Mouse (Mus musculus): ENCODE measurements around the gene Hist1h4f. TPM values are rescaled to one million over a fixed set of nuclear protein-coding genes. Genes with fewer than 3 reads are reported as not detected.
A peak's percentile ranks its signal among the peaks of the same experiment; 100 is the strongest.

Gene Hist1h4f
- total RNA-seq, 4 experiments from 2014 or later, result 18.8 to 31.0 (median 26.5) TPM

DNA sequence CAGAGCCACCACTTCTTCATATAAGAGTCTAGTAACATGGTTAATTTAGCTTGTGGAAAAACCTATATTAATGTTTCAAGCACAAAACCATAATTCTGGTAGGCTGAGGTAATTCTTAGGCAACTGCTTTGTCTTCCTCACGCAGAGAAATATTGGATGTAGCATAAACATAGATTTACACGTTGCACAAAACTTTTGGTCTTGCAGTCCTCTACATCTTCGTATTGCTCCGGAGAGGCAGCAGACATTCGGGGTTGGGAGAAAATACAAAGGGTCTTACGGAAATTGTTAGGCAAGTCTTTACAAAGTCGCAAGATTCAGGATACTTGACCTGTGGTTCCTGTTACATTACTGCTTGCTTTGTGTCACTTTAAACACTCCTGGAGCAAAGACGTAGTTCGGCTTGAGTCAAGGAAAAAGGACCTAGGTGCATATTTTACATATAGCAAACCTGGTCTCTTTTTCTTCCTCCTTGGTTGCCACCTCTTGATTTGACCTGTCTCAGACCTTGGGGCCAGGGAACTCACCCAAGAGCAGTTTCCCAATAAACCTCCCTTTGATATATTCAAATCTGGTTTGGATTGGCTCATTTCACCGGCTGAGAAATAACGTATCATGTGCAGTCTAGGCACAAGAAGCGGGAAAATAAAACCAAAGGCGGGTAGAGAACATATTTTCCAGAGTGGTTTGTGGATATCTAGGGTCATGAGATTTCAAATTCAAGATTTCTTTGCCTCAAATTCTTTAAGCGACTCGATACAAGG lies 16.9 kb downstream of the Hist1h4f start:
- no peak for DNase-seq (ENCODE audit: low spot score)

GRCm38 (mm10) chr13:23533560-23534367 lies 17.7 kb downstream of the Hist1h4f start, which contains the start of gene Hist1h2af:
TSS of gene Hist1h2af (plus strand) at chr13:23533906.
- DNase-seq (ENCODE audit: low spot score), result peak; percentile 68

DNA sequence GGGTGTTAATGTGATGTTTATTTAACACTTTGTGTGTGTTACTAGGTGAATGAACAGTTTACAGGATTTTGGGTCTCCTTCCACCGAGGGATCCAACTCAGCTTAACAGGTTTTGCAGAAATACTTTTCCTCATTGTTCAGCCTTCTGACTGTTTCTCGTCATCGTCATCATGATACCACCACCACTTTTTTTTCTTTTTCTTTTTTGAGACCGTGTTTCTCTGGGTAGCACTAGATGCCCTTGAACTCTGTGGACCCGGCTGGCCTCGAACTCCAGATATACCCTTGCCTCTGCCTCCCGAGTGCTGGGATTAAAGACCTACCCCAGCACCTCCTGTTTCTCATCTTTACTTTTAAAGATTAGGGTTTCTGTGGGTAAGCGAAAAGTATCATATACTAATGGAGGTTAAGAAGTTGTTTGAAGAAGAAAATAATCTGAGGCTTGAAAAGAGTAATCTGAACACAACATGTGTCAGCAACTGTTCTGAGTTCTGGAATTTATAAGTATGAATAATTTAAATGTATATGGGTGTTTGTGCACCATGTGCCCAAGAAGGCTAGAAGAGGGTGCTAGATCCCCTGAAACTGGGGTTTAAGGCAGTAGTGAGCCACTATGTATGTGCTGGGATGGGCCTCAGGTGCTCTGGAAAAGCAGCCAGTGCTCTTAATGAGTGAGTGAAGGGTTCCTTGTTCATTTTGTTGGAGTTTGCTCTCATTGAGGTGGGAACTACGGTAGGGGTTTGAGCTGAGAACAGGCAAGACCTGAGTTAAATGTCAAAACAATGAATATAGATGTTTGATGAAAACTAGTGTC lies 19.0 kb downstream of the Hist1h4f start:
- DNase-seq (ENCODE audit: low spot score), result no peak

DNA sequence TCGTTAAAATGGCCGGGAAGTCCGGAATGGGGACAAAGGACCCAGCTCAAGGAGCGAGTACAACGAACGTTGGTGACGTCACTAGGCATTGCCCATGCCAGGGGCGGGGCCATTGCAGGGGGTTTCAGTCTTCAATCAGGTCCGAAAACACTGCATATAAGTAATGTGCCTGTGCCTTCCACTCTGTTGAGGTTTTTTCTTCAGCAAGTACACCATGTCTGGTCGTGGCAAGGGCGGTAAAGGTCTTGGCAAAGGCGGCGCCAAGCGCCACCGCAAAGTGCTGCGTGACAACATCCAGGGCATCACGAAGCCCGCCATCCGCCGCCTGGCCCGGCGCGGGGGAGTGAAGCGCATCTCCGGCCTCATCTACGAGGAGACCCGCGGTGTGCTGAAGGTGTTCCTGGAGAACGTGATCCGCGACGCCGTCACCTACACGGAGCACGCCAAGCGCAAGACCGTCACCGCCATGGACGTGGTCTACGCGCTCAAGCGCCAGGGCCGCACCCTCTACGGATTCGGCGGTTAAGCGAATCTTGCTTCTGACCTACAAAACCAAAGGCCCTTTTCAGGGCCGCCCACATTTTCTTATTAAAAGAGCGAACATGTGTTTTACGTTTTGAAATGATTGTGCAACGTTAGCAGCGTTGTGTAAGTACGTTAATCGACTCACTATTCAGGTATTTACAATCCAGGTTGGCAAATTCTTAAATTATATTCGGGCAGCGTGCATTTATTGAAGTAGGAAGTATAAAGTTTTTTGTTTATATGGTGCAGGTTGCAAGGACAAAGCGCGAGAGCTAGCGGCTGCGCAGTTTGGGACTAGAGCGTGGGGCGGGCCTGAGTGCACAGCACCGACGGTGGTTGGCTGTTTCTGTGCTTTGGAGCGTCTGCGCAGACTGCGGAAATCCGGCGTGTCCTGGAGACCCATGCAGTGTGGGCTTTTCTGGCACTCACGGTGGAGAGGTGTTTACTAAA lies 20.3 kb downstream of the Hist1h4f start, which contains the start of gene Hist1h4h:
TSS of gene Hist1h4h (plus strand) at position 150 of the 975 bp plus-strand sequence.
- peak; percentile 99 for DNase-seq (ENCODE audit: low spot score)

DNA sequence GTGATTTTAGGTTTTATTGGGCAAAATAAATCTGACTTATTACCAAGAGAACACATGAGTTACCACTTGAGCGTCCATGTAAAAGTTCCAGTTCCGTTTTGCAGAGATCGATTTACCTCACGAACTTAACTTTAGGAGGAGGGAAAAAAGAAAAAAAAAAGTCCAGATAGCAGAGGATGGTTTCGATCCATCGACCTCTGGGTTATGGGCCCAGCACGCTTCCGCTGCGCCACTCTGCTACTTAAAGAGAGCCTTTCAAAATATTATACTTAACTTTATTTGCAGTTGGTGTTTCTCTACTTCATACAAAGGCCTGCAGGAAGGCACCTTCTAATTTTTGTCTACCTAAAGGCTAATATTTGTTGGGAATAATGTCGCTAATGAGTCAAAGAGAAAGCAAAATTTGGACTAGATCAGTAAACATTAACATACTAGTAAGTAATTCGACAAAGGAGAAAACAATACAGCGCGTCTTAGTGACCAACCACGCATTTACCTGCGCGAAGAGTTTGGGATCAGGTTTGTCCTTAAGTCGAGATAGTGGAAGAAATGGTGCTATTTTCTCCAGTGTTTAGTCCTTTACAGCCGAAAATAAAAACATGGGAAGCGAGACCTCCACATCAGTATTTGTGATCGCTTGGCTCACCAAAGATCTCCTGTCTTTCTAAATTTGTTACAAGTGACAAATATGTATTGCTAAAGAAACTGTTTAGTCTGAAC lies 21.1 kb downstream of the Hist1h4f start:
- peak; percentile 88 for DNase-seq (ENCODE audit: low spot score)

GRCm38 (mm10) chr13:23529480-23530165 lies 21.8 kb downstream of the Hist1h4f start:
- no peak for DNase-seq (ENCODE audit: low spot score)

DNA sequence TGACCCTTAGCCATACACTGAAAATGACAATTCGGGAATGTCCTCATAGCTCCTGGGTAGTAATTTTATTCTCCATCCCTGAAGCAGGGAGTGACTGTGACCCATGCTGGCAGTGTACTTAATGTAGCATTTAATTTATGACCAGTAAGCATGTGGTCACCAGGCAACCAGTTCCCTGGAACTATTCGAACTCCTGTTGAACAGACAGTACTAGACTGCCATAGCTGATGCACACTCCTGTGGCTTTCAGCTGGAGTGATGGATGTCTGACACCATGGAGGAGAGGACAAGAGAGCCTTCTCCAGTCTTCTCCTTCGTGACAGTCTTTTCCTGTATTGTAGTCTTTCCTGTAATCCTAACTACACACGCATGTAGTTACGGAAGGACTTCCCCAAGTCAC lies 22.4 kb downstream of the Hist1h4f start:
- no peak for DNase-seq (ENCODE audit: low spot score)

DNA sequence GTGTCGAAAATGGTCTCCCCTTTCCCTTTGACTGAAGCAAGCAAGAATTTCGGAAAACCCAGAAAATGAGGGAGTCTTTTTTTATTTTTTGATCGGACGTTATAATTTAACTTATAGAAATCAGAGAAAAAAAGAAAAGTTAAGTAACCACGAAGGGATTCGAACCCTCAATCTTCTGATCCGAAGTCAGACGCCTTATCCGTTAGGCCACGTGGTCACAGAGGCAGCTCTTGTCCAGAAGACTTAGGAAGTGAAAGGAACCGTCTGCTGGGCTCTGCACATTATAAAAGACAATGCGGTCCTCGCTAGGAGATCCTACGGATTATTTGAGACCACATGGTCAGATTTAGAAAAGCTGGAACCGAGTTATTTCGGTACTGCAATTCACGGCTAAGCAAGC lies 25.1 kb downstream of the Hist1h4f start:
- DNase-seq (ENCODE audit: low spot score), result peak; percentile 94

- no peak for DNase-seq (ENCODE audit: low spot score)
Measured at GRCm38 (mm10) chr13:23525901-23526300, 25.5 kb downstream of the Hist1h4f start.

DNA sequence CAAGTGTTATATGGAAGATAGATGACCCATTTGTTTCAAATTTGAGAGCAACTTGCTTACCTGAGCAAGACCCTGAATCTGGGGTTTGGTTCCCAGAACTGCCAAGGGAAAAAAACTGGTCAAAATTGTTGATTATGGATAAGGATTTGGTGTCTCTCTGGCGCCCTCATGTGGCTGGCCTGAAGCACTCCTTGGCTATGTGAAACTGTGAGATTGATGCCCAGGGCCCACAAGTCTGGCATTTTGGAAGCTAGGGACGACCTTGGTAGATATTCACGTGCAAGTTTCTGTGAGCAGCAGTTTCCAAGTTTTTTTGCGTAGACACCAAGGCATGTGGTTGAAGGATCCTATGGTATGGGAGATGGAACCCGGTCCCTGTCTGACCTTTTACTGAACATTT lies 26.8 kb downstream of the Hist1h4f start:
- peak; percentile 54 for DNase-seq (ENCODE audit: low spot score)

DNA sequence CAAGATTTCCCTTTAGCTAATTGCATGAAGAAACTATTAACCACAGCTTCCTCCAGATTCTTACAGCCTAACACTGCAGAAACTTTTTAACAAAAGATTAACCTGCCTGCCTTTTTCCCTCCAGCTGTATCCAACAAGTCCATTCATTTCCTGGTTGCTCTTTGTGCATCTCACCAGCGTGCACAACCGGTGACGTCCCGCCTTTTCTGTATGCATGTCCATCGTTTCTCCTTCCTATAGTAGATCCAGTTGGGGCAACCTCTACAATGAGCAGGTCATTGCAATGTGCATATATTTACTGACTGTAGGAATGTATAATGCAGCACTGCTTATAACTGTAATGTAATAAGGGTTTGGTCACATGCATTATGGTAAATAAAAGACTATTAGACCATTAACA lies 27.5 kb downstream of the Hist1h4f start:
- no peak for DNase-seq (ENCODE audit: low spot score)

- peak; percentile 84 for DNase-seq (ENCODE audit: low spot score)
Measured at GRCm38 (mm10) chr13:23521703-23522102, 29.7 kb downstream of the Hist1h4f start.

- peak; percentile 91 for DNase-seq (ENCODE audit: low spot score)
Measured at GRCm38 (mm10) chr13:23519416-23519815, 32.0 kb downstream of the Hist1h4f start.

GRCm38 (mm10) chr13:23518885-23519284 lies 32.6 kb downstream of the Hist1h4f start:
- DNase-seq (ENCODE audit: low spot score), result peak; percentile 91

DNA sequence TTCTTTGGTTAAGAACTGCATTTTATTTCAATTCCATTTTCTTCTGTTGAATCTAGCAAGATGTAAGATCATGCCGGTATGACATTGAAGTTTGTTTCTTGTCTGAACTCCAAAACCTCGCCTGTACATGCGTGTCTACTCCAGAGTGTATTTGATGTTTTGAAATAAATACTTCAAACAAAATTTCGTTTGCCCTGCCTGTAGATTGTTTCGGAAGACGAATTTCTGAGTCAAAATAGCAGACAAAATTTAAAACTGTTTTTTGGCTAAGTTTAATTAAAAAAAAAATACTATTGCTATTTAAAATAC lies 33.2 kb downstream of the Hist1h4f start:
- no peak for DNase-seq (ENCODE audit: low spot score)

- DNase-seq (ENCODE audit: low spot score), result peak; percentile 95
Measured at GRCm38 (mm10) chr13:23517603-23518294, 33.7 kb downstream of the Hist1h4f start.

- peak; percentile 84 for DNase-seq (ENCODE audit: low spot score)
Measured at GRCm38 (mm10) chr13:23516822-23517602, 34.4 kb downstream of the Hist1h4f start.

All from heart, adult 8-10 months (tissue).